Mouse (Mus musculus) left cerebral cortex, postnatal 4 days (tissue): ENCODE results near the gene Klhl36. TPM values are rescaled to one million over a fixed set of nuclear protein-coding genes. Genes with fewer than 3 reads are reported as not detected.

Experiments
- DNase-seq: peaks from one replicate; pipeline ENCODE4 v3.0.0-alpha.2; 2022
- intact Hi-C: fragments of 180-260 bp; cut with DNase I; formaldehyde crosslinking; loops from one replicate; pipeline ENCODE4 v1.15.1; 2025
- total RNA-seq, 2 experiments: library from RNA; stranded (reverse); gene quantifications; 2 replicates each; pipeline ENCODE4 v1.2.3; 2021

The Klhl36 gene
- total RNA-seq, 2 experiments from 2014 or later: 8.9 to 11.8 TPM

DNA sequence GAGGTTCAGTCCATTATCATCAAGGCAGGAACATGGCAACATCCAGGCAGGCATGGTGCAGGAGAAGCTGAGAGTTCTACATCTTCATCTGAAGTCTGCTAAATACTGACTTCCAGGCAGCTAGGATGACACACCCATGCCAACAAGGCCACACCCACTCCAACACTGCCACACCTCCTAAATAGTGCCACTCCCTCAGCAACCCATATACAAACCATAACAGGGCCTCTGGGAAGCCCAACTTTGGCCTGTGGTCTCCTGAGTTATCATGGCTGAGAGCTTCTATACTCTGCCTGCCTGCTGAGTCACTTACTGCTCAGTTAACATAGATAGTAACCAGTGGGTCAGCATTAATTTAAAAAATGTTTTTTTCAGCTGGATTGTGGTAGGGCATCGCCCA lies 11.1 kb downstream of the Klhl36 start:
- DNase-seq: no peak
- intact Hi-C loops: no loop called here

DNA sequence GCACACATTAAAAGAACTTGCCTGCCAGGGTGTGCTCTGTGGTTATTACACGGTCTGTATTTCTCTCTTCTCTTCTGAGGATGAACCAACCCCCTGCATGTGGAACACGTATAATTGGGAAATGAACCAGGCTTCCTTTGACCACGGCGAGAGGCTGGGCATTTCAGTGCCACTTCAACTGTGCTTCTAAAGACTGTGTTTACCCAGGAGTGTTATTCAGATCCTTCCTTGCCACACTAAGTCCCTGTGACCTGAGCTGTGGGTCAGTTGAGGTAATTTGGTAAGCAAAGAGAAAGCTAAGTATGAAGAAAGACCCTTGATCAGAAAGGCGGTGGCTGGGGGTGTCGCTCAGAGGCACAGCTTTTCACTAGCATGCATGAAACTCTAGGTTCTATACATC lies 19.2 kb downstream of the Klhl36 start:
- intact Hi-C loops: no loop called here
- no peak for DNase-seq

DNA sequence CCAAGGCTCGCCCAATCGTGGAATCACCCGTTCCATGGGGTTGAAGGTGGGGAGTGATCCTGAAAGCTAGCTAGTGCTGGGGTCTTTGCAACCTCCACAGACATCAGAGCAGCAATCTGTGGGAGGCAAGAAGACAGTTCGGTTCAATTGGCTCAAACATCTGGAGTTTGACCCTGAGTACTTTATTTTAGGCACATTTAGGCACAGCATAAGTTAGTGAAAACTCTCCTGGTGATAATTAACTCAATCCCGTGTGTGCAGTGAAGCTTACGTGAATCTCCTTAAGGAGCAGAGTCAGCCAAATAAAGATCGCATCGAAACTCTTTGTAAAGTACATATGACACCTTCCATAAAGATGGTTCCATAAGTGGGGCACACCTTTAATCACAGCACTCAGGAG lies 19.9 kb downstream of the Klhl36 start:
- intact Hi-C loops: no loop called here
- no peak for DNase-seq

DNA sequence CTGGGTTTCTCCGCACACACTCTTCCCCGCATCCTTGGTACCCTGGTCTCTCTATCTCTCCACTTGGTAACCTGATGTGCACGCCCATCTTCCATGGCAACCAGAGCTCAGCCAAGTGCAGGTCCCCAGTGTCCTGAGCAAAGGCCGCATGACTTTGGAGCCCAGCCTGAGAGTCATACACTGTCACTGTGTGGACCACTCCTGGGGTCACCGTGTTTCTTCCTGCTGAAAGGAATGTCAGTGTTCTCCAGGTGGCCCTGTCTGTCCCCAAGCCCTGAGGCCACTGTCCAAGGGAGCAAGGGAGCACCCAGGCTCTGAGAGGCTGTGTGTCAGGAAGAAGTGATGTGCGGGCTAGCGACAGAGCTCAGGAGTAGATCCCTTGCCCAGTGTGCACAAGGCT lies 21.2 kb downstream of the Klhl36 start:
- intact Hi-C loops: no loop called here

DNA sequence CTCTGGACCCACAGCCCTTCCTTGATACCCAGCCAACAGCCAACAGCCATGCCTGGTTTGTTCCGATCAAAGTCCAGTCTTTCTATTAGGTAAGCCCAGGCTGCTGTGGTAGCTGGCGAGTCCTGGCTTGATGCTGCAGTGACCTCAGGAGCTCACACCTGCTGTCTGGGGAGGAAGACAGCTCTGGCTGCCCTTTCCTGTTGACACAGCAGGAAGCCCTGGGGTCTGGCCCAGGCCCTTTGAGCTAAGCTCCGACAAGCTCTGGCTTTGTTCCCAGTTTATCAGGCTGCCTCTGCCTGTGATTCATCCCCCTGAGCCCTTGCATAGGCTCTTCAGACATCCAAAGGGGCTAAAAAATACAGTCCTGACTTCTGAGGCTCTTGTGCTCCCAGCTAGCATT lies 23.5 kb downstream of the Klhl36 start:
- DNase-seq: peak; percentile 70
- intact Hi-C loops: no loop called here

More for the DNA sequence above, 21.2 kb downstream of the Klhl36 start:
- no peak for DNase-seq

DNA sequence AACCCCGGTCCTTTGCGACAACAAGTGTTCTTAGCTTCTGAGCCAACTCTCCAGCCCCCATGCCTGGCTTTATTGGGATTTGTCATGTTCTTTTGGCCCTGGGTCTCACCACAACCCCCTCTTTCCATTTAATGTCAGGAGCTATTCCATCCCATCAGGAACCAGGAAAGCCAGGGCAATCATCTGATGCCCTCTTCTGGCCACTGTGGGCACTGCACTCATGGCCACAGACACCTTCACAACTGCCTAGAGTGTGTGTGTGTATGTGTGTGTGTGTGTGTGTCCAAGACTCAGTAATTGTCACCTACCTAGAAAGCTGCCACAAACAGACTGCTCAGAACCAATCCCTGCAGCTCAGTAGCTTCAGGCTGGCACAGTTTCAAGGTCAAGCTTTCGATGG lies 25.1 kb downstream of the Klhl36 start:
- intact Hi-C loops: no loop called here
- peak; percentile 53 for DNase-seq

DNA sequence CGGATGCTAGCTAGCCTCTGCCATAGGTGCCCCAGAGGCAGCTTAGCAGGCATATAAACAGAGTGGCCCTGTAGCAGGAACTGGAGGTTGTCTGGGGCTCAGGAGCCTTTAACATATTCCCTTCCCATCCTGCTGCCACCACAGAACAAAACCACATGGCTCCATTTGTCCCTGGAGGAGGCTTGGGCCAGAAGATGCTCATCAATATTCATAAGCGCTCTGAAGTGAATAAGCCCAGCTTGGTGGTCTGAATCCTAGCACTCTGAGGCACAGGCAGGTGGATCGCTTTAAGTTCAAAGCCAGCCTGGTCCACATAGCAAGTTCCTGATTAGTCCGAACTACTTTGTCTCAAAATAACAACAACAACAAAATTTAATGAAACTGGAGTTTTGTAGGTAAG lies 25.9 kb downstream of the Klhl36 start:
- DNase-seq: peak; percentile 34

DNA sequence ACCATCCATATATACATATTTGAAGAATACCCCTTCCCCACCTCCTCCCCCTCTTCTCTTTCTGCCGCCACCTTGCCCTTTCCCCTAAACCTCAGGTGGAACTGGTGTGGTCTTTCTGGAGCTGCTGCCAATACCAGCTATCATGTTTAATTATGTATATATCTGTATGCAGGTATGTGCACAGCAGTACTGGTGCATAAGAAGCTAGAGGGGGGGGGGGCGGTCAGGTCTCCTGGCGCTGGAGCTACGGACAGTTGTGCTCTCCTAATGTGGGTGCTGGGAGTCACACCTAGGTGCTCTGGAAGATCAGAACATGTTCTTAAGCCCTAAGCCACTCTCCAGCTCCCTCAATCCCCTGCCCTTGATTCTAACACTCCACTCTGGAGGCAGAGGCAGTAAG lies 35.0 kb downstream of the Klhl36 start:
- intact Hi-C loops: no loop called here
- no peak for DNase-seq

More for the DNA sequence above, 25.9 kb downstream of the Klhl36 start:
- intact Hi-C loops: no loop called here

DNA sequence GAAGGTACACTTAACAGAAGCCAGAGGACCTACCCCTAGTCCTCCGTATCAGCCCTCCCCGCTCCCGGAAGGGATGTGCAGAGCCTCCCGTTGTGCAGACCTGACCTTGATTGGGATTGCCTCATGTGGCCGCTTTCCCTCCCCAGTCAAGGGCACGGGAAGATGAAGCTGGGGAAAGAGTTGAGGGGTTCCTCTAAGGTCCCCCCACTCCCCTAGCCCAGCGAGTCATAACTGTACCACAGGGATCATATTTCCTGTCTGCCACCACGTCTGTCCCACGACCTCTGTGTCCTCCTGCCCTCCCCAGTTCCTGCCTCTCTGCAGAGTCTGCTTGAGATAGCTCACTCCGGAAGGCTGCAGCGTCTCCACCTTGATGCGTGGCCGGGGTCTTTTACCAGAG lies 35.9 kb downstream of the Klhl36 start:
- intact Hi-C loops: no loop called here
- no peak for DNase-seq

DNA sequence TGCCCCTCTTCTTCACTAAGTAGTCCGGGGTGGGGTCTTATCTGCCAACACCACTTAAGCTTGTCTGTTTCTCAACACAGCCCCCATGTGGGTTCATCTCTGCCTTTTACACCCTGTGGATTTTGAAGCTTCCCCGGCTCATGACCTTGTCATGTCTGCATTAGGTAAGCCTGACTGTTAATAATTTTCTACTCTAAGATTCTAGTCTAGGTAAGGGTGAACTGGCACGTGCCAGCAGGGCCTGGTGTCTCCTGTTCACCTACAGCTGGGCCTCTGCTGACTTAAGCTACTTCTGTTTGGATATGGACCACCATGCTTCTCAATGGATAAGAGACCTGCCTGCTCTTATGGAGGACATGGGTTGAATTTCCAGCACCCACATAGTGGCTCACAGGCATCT lies 39.3 kb downstream of the Klhl36 start:
- intact Hi-C loops: no loop called here
- DNase-seq: no peak

DNA sequence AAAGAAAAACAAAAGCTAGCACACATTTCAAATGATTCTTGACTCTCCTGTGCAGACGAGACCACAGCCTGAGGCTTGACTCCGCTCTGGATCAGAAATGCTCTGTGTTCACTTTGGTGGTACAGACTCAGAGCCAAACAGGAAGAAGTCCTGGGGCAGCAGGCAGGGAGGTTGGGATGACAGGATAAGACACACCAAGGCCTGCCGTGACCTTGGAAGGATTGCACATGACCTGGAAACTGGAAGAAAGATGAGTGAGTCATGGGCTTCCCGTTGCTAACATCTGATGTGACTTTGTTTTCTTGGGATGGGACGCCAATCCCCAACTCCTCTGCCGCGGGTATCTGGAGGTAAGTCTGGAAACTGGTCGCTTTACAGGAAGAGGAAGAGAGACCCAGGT lies 39.9 kb downstream of the Klhl36 start:
- DNase-seq: no peak
- intact Hi-C loops: no loop called here

DNA sequence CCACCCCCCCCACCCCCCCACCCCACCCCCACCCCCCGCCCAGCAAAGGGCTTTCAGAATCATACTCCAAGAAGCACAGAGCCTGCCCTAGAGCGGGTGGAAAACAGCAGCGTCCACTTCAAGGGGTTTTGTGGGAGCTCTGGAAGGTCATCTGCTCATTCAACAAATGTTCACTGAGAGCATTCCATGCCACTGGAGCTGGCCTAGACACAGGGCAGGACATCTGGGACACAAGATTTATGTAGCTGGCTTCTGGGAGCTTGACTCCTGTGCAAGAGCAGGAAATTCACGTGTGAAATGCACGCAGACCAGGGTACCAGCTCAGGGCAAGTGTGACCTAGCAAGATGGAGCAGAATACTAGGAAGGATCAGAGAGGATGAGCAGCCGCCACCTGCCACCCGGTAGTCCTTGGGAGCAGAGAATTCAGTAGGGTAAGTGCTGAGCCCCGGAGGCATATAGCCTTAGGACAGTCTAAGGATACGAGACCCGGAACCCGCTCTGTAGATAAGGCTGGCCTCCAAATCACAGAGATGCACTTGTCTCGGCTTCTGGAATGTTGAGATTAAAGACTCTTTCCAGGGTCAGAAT lies 42.4 kb downstream of the Klhl36 start:
- intact Hi-C loops: no loop called here
- DNase-seq: no peak

DNA sequence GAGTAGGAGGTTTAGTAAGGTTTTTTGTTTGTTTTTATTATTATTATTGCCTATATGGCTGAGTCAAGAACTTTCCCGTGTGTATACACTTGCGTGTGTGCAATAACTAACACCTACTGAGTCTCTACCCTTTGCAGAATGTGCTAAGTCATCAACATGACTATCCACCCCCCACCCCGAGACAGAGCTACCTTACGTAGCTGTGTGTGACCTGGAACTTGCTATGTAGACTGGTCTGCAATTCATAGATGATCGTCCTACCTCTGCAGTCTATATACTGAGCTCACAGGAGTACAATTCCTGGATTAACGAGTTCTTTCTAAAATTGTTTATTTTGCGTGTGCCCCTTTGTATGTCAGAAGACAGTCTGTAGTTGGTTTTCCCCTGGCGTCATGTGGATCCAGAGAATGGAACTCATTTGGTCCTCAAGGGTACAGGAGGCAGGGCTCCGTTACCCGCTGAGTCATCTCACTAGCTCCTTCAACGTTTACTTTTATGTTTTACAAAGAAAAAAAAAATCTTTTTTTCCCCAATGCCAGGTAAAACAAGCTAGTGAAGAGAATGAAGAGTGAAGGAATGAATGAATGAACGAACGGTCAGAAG lies 48.0 kb downstream of the Klhl36 start, which contains the start of gene Usp10:
TSS of gene Usp10 (plus strand) at position 417 of the 603 bp plus-strand sequence.
- no peak for DNase-seq
- intact Hi-C loops: no loop called here

DNA sequence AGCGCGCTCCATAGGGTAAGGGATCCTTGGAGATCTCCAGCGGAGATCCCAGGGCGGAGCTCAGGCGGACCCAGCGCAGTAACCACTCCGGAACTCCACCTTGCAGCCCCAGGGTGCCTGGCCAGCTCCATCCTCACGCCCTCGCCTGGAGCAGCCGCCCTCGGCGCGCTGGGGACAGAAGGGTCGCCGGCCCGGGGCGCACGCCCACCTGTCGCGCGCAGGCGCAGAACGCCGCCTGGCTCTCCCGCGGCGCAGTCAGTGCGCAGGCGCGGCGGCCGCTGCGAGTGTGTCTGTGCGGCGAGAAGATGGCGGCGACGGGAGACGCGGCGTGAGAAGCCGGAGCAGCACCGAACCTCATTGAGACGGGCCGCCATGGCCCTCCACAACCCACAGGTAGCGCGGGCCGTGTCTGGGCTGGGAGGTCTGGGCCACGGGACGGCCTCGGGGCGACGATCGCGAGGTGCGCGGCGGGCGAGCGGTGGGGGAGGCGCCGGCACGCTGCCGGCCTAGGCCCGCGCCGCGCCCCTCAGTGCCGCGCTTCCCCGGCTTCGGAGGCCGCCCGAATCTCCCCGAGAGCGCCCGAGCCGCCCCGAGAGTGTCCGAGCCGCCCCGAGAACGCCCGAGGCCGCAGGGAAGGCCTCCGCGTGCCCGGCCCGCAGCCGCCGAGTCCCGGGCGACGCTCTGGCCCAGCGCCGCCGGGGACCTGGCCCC lies 48.6 kb downstream of the Klhl36 start, which contains the start of gene Gm20388:
TSS of gene Gm20388 (plus strand) at position 295 of the 711 bp plus-strand sequence.
- DNase-seq: peak; percentile 91
- intact Hi-C loops: no loop called here

DNA sequence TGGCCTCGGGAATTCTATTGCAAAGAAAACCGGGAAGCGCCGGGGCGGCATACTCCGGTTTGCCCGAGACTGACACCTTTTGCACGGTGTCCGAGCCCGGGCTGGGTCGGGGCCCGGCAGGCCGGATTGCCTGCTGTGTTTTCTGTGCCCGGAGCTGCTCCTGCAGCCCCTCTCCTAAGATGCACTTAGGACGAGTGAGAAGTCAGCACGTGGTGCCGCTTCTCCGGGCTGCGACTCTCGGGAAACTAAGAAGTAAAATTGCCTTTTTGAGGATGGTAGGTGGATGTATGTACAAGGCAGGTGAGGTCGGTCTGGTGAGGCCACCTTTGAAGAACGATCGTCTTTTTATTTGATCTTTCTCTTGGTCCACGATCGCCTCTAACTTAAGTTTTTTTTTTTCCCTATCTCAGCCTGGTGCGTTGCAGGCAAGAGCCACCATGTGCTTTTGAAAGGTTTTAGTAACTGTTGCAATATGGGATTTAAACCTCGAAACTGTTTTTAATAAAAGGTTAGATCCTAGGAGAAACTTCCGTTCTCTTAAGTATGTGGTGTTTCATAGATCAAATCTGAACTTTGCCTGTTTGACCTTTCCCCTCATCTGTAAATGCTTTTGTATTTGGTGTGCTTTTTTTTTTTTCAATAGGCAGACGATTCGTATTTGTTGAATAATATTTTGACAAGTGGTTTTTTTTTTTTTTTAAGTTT lies 49.3 kb downstream of the Klhl36 start:
- intact Hi-C loops: no loop called here
- no peak for DNase-seq

DNA sequence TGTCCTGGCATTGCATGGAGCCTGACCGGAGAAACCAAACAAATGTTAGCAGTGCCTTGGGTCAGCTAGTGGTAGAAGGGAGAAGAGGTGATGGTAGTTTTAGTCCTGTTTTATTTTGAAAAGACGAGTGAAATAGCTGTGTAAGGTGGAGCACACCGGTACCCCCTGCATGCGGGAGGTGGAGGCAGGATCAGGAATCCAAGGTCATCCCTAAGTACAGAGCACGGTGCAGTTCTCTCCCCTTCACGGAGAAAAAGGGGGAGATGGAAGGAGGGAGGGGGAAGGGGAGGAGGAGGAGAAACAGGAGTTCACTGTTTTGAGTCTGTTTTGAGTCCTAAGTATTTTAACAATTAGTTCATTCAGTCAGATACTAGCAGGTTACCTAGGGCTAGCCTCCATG lies 50.6 kb downstream of the Klhl36 start:
- intact Hi-C loops: no loop called here
- no peak for DNase-seq

DNA sequence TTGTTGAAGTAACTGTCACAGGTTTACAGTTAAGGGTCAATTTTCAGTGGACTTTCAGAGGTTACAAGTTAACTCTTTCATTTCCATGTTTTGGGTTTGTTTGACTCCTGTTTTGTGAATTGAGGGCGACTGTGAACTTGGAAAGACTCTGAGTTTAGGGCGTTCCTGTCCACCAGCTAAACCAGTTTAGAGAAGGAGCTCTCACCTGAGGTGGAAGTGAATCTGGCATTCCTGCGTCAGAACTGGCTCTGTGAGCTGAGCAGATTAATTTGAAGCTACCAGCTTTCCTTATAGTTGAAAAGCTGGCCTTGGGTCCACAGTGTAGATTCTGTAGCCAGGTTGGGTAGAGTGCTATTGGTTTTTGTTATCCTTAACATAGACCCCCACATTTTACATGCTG lies 51.1 kb downstream of the Klhl36 start:
- intact Hi-C loops: no loop called here
- no peak for DNase-seq

DNA sequence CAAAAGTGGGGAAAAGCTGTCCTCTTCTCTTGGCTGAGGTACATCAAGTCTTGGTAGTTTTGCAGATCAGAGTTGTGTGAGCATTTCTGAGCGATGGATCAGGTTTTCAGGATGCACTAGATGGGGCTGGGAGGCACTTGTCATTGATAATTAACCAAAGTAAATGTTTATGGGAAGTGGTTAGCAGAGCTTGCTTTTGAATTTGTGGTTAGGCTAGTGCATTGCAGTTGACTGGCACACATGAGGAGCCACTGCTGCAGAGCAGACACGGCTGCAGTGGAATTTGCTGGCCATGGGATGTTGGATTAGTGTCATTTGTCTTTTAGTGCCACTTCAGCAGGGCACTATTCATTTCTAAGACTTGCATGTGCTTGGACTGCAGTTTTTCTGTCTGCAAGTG lies 52.1 kb downstream of the Klhl36 start:
- intact Hi-C loops: no loop called here
- no peak for DNase-seq

DNA sequence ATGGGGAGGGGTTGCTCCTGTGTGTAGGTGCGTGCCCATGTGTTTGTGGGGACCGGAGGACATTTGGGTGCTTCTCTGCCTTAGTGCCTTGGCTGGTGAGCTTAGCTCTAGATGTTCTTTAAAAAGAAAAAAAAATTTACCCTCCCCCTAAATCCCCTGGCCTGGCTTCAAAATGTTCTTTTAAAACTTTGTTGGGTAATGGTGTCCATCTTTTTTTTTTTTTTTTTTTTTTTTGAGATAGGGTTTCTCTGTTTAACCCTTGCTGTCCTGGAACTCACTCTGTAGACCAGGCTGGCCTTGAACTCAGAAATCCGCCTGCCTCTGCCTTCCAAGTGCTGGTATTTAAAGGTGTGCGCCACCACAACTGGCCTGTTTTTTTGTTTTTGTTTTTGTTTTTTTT lies 53.2 kb downstream of the Klhl36 start:
- intact Hi-C loops: no loop called here

DNA sequence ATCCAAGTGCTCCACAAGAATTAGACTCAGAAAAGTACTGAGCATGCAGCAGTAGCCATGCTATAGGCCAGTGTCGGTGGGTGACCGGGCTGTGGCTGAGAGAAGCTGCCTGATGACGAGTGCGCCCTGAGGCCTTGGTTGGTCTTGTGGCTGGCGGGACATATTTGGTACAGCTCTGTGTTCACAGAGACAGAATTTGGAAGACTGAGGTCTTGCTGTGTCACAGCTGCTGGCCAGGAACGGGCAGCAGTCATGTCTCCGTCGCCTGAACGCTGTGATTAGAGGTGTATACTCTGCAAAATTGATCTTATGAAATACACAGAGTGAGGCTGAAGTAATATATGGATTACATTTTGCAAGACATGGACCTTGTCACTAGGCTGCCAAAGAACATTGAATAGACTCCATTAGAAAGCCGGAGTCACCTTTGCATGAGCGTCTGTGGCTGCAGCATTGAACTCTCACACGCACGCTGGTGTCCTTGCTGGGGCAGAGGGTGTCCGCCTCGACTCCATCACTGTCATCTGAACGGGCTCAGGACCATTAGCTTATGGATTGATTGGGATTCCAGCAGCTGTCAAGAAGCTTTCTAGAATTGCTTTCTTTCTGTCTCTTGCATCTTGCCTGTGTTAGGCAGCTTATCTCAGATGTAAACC lies 54.3 kb downstream of the Klhl36 start:
- intact Hi-C loops: no loop called here
- DNase-seq: no peak

More for the DNA sequence above, 53.2 kb downstream of the Klhl36 start:
- no peak for DNase-seq

DNA sequence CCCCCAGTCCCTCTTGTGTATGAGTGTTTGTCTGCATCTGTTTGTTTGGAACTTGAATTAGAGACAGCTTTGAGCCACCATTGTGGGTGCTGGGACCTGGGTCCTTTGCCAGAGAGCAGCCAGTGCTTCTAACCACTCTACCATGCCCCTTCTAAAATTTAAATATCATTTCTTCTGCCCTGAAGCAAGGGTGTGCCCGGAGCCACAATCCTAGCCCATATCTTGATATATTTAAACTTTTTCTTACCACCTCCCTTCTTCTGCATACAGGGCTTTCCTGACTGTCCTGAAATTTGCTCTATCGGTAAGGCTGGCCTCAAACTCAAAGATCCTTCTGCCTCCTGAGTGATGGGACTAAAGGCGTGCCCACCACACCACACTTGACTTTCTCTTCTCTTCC lies 55.3 kb downstream of the Klhl36 start:
- intact Hi-C loops: no loop called here
- no peak for DNase-seq
